Mouse (Mus musculus) kidney, postnatal 4 days (tissue): Measurements from ENCODE around the gene Tmem266.

Experiments
- DNase-seq, 2 experiments: peaks; one replicate each; pipeline ENCODE4 v3.0.0; 2021; ENCODE audit warnings: mixed read lengths in 2 of 2

The Tmem266 gene

GRCm38 (mm10) chr9:55326515-55327233 lies at the start of gene Tmem266, which contains the start of gene Nrg4:
TSS of gene Tmem266 (plus strand) at chr9:55326913.
TSS of gene Nrg4 (minus strand) at chr9:55326844.
- DNase-seq, result peak; percentile 79 to 84

GRCm38 (mm10) chr9:55277562-55277961 lies 49.2 kb upstream of the Tmem266 start:
- peak in 1 of 2 experiments; percentile 10 for DNase-seq

- DNase-seq, result no peak
These were observed 47.4 kb upstream of the Tmem266 start for GRCm38 (mm10) chr9:55279114-55279825.

GRCm38 (mm10) chr9:55283516-55283915 lies 43.2 kb upstream of the Tmem266 start:
- peak; percentile 25 to 46 for DNase-seq

- DNase-seq, result no peak
These were observed 41.5 kb upstream of the Tmem266 start for GRCm38 (mm10) chr9:55285197-55285596.

GRCm38 (mm10) chr9:55289475-55290198 lies 37.1 kb upstream of the Tmem266 start:
- no peak for DNase-seq

- no peak for DNase-seq
These were observed 34.7 kb upstream of the Tmem266 start for GRCm38 (mm10) chr9:55291966-55292365.

GRCm38 (mm10) chr9:55296221-55296620 lies 30.5 kb upstream of the Tmem266 start:
- no peak for DNase-seq

GRCm38 (mm10) chr9:55307066-55307465 lies 19.6 kb upstream of the Tmem266 start:
- no peak for DNase-seq

GRCm38 (mm10) chr9:55307557-55307956 lies 19.2 kb upstream of the Tmem266 start:
- no peak for DNase-seq

GRCm38 (mm10) chr9:55308455-55308854 lies 18.3 kb upstream of the Tmem266 start:
- DNase-seq, result no peak

GRCm38 (mm10) chr9:55311560-55311959 lies 15.2 kb upstream of the Tmem266 start:
- DNase-seq, result peak; percentile 69 to 77

- DNase-seq, result no peak
These were observed 13.0 kb upstream of the Tmem266 start for GRCm38 (mm10) chr9:55313619-55314261.

- no peak for DNase-seq
These were observed 4.1 kb upstream of the Tmem266 start for GRCm38 (mm10) chr9:55322641-55323040.

GRCm38 (mm10) chr9:55324085-55324484 lies 2.6 kb upstream of the Tmem266 start:
- DNase-seq, result peak; percentile 11 to 29

- DNase-seq, result no peak
These were observed 2.2 kb upstream of the Tmem266 start for GRCm38 (mm10) chr9:55324516-55324915.

- DNase-seq, result no peak
These were observed 1.7 kb upstream of the Tmem266 start for GRCm38 (mm10) chr9:55325061-55325460.

GRCm38 (mm10) chr9:55325564-55326514 lies 874 bp upstream of the Tmem266 start:
- DNase-seq, result no peak

GRCm38 (mm10) chr9:55327234-55327615 lies 512 bp downstream of the Tmem266 start:
- peak; percentile 9 to 17 for DNase-seq

- no peak for DNase-seq
These were observed 1.6 kb downstream of the Tmem266 start for GRCm38 (mm10) chr9:55328151-55328918.

- no peak for DNase-seq
These were observed 2.7 kb downstream of the Tmem266 start for GRCm38 (mm10) chr9:55329401-55329800.
